Mouse (Mus musculus): ENCODE measurements around the gene Msh4. TPM values are rescaled to one million over a fixed set of nuclear protein-coding genes. Genes with fewer than 3 reads are reported as not detected.

The Msh4 gene
- 0.11 and 0.12 TPM in 2 replicates for polyA plus RNA-seq (2014; fragmentation: Nextera tagmentation; extraction: Ambion mirVana)

DNA sequence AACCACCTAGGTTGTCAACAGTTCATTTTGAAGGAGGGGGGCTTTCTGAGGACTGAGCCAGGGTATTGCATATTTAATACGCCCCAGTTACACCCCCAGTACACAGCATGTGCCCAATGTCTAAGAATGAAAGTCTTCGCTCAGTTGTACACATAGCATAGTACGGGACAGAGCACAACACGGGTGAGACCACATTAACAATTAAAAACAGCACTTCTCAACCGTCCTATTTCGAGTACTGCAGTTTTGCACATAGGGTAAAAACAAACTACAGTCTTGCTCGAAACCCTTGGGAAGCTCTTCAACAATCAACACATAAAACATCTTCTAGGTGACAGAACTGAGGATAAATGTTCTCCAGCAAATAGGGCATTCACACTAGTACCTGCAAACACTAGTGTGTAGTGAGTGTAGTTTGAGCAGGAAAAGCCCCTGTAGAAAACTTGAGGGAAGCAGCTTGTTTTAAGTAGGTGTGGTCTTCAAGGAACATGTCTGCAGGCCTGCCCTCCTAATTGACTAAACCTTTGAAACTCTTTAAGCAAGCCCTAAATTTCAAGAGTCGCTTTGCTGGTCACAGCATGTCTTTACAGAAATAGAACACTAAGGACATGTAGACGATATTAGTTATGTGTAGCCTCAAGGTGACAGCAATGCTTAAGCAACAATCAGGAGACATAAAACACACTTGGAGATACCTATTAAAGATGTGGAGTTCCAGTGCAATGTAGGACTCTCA lies at the start of gene Msh4:
Gene Msh4 (minus strand): TSS at position 3 of the 736 bp plus-strand sequence.
- H3K36me3 ChIP-seq (ENCODE audit: control insufficient read depth, insufficient read depth, low read length), result peaks cover 78% of the 10 kb centered on the region
- 0 out of 4 replicates have a peak within 1 kb of the TSS, but pooled peaks of 1 of the 2 experiments have one; percentile 11 for H3K27ac ChIP-seq (replicated peaks in 1 of 2; ENCODE audit: control insufficient read depth in 1 of 2, insufficient read depth in 1 of 2, low read depth in 2 of 2, low read length in 2 of 2)
- peaks cover 6 to 40% of the 10 kb centered on the region in 2 experiments for H3K4me1 ChIP-seq (ENCODE audit: control insufficient read depth in 2 of 2, insufficient read depth in 2 of 2, low read length in 2 of 2)
- H3K27me3 ChIP-seq (ENCODE audit: control insufficient read depth, insufficient read depth, low read length), result no peaks in the 10 kb centered on the region
- H3K9ac ChIP-seq (ENCODE audit: low read length), result no peak within 1 kb of the TSS
- H3K9me3 ChIP-seq (ENCODE audit: control insufficient read depth, low read length), result no peaks in the 10 kb centered on the region
- no peak within 1 kb of the TSS for H3K4me3 ChIP-seq (ENCODE audit: control insufficient read depth in 1 of 2, insufficient read depth in 1 of 2, low read depth in 1 of 2, low read length in 2 of 2)
- ATAC-seq (ENCODE audit: insufficient number of reproducible peaks, insufficient read depth, low FRiP score, low read depth), result no peak
- 74% methylated on average over 9 of the region's 9 CpGs for WGBS
- no peak within 1 kb of the TSS for H3K4me2 ChIP-seq (ENCODE audit: low read length)

DNA sequence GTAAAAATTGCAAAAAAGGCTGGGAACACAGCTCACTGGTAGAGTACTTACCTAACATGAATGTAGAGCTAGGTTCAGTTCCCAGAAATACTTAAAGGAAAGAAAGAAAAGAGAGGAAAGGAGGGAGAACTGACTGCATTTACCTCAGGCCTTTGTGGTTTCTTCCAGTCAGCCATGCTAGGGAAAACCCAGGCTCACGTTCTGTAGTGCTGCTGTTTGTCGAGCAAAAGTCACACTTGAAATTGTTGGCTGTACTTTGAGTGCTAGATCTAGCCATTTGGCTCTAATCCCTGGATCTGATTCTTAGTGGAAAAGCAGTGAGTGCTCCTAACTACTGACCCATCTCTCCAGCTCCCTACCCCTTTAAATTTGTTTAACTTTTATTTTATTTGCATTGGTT lies 42.2 kb upstream of the Msh4 start:
- 49% methylated on average over 2 of the region's 2 CpGs for WGBS

DNA sequence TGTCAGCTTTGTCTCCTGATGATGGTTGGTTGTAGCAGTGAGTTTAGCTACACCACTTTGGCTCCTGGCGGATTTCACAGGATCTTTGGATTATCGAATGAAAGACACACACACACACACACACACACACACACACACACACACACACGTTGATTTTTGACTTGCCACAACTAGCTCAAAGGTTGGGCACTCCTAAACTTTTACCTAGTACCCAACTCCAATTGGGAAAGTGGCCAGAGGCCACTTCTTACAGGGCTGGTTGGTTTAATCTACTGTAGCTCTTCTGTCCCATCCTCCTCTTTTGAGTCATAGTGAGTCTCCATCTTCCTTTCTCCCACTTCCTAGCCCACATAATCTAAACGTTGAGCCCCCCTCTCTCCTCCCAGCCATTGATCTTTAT lies 41.3 kb upstream of the Msh4 start:
- H3K27ac ChIP-seq (replicated peaks in 1 of 2; ENCODE audit: control insufficient read depth in 1 of 2, insufficient read depth in 1 of 2, low read depth in 2 of 2, low read length in 2 of 2), result no peak overlapping the region
- H3K4me1 ChIP-seq (ENCODE audit: control insufficient read depth in 2 of 2, insufficient read depth in 2 of 2, low read length in 2 of 2), result peaks cover 2 to 15% of the 10 kb centered on the region in 2 experiments; a peak in 3 of 4 replicates
- H3K27me3 ChIP-seq (ENCODE audit: control insufficient read depth, insufficient read depth, low read length), result no peaks in the 10 kb centered on the region
- H3K9ac ChIP-seq (ENCODE audit: low read length), result no peak overlapping the region
- no peak overlapping the region for H3K4me3 ChIP-seq (ENCODE audit: control insufficient read depth in 1 of 2, insufficient read depth in 1 of 2, low read depth in 1 of 2, low read length in 2 of 2)
- ATAC-seq (ENCODE audit: insufficient number of reproducible peaks, insufficient read depth, low FRiP score, low read depth), result no peak
- H3K4me2 ChIP-seq (ENCODE audit: low read length), result no peak overlapping the region
- WGBS, result 62% methylated on average over 4 of the region's 4 CpGs
- H3K36me3 ChIP-seq (ENCODE audit: control insufficient read depth, insufficient read depth, low read length), result no peaks in the 10 kb centered on the region
- 0 out of 2 replicates have a peak, but pooled peaks cover 5% of the 10 kb centered on the region for H3K9me3 ChIP-seq (ENCODE audit: control insufficient read depth, low read length)

More for the DNA sequence above, 42.2 kb upstream of the Msh4 start:
- Histone ChIP-seq H3K9ac (ENCODE audit: low read length) (no peak overlapping the region), H3K27ac (replicated peaks in 1 of 2; ENCODE audit: control insufficient read depth in 1 of 2, insufficient read depth in 1 of 2, low read depth in 2 of 2, low read length in 2 of 2) (no peak overlapping the region), H3K4me2 (ENCODE audit: low read length) (no peak overlapping the region), H3K36me3 (ENCODE audit: control insufficient read depth, insufficient read depth, low read length) (no peaks in the 10 kb centered on the region), H3K4me3 (ENCODE audit: control insufficient read depth in 1 of 2, insufficient read depth in 1 of 2, low read depth in 1 of 2, low read length in 2 of 2) (no peak overlapping the region), H3K4me1 (ENCODE audit: control insufficient read depth in 2 of 2, insufficient read depth in 2 of 2, low read length in 2 of 2) (peaks cover under 1 to 6% of the 10 kb centered on the region in 2 experiments; a peak in 2 of 4 replicates), H3K9me3 (ENCODE audit: control insufficient read depth, low read length) (0 out of 2 replicates have a peak, but pooled peaks cover 5% of the 10 kb centered on the region), H3K27me3 (ENCODE audit: control insufficient read depth, insufficient read depth, low read length) (no peaks in the 10 kb centered on the region)
- ATAC-seq (ENCODE audit: insufficient number of reproducible peaks, insufficient read depth, low FRiP score, low read depth), result no peak

DNA sequence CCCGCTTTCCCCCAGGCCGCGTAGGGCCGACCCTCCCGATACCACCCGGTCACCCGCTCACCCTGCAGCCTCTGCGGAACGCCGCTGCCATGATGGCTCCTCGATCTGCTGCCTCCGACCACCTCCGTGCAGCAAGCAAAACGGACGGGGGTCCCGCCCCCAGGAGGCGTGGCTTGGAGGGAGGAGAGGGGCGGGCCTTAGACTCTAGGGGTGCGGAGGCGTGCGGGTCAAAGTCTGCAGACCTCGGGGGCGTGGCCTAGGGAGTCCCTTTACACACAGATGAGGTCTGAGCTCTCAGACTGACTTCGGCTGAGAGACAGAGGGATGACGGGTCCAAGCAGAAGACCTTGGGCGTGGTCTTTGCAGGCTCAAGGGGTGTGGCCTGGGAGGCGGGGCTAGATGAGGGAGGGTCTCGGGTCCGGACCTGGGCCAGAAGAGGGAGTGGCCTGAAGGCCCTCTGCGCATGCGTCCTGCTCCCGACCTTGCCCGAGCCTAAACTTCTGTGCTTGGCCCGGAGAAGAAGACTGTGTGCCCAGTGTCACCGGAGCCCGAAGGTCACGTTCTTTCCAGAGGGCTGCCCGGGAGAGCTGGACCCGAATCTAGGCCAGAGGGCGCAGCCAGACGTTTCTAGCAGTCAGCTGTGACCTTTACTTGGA lies 38.5 kb upstream of the Msh4 start, which contains the start of gene Acadm:
Gene Acadm (minus strand): TSS at position 298 of the 656 bp plus-strand sequence.
- Histone ChIP-seq H3K4me1 (ENCODE audit: control insufficient read depth in 2 of 2, insufficient read depth in 2 of 2, low read length in 2 of 2) (peaks cover 4 to 26% of the 10 kb centered on the region in 2 experiments), H3K4me3 (ENCODE audit: control insufficient read depth in 1 of 2, insufficient read depth in 1 of 2, low read depth in 1 of 2, low read length in 2 of 2) (peak within 1 kb of the TSS; percentile 76 to 85), H3K27ac (replicated peaks in 1 of 2; ENCODE audit: control insufficient read depth in 1 of 2, insufficient read depth in 1 of 2, low read depth in 2 of 2, low read length in 2 of 2) (peak within 1 kb of the TSS; percentile 90 to 96), H3K4me2 (ENCODE audit: low read length) (peak within 1 kb of the TSS; percentile 78), H3K36me3 (ENCODE audit: control insufficient read depth, insufficient read depth, low read length) (peaks cover 24% of the 10 kb centered on the region), H3K9ac (ENCODE audit: low read length) (peak within 1 kb of the TSS; percentile 90), H3K9me3 (ENCODE audit: control insufficient read depth, low read length) (no peaks in the 10 kb centered on the region), H3K27me3 (ENCODE audit: control insufficient read depth, insufficient read depth, low read length) (no peaks in the 10 kb centered on the region)
- WGBS, result 0% methylated on average over 40 of the region's 41 CpGs
- peak; percentile 95 for ATAC-seq (ENCODE audit: insufficient number of reproducible peaks, insufficient read depth, low FRiP score, low read depth)

DNA sequence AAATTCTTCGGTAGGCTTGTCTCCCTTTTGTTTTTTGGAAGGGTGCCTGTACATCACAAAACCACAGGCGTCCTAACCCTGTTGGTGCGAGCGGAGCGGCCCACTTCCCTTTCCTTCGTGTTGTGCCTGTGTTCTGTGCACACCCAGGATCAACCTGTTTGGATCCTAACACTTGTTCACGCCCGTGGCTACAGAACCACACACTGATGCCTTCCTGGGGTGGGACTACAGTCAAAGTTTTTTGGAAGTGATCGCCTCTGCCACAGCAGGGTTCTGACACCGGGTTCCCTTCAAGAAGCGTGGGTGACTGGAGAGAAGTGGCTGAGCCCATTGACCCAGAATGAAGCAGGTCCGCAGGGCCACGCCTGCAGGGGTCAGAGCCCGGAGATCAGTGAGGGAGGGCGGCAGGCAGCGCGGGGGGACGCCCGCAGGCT lies 38.0 kb upstream of the Msh4 start:
- Histone ChIP-seq H3K27me3 (ENCODE audit: control insufficient read depth, insufficient read depth, low read length) (no peaks in the 10 kb centered on the region), H3K9ac (ENCODE audit: low read length) (peak overlapping the region; percentile 90), H3K4me2 (ENCODE audit: low read length) (peak overlapping the region; percentile 78), H3K4me3 (ENCODE audit: control insufficient read depth in 1 of 2, insufficient read depth in 1 of 2, low read depth in 1 of 2, low read length in 2 of 2) (peak overlapping the region; percentile 76 to 85), H3K27ac (replicated peaks in 1 of 2; ENCODE audit: control insufficient read depth in 1 of 2, insufficient read depth in 1 of 2, low read depth in 2 of 2, low read length in 2 of 2) (peak overlapping the region; percentile 90 to 96), H3K4me1 (ENCODE audit: control insufficient read depth in 2 of 2, insufficient read depth in 2 of 2, low read length in 2 of 2) (peaks cover 4 to 26% of the 10 kb centered on the region in 2 experiments), H3K9me3 (ENCODE audit: control insufficient read depth, low read length) (no peaks in the 10 kb centered on the region), H3K36me3 (ENCODE audit: control insufficient read depth, insufficient read depth, low read length) (peaks cover 30% of the 10 kb centered on the region)
- ATAC-seq (ENCODE audit: insufficient number of reproducible peaks, insufficient read depth, low FRiP score, low read depth), result peak; percentile 32
- 0% methylated on average over 19 of the region's 19 CpGs for WGBS

DNA sequence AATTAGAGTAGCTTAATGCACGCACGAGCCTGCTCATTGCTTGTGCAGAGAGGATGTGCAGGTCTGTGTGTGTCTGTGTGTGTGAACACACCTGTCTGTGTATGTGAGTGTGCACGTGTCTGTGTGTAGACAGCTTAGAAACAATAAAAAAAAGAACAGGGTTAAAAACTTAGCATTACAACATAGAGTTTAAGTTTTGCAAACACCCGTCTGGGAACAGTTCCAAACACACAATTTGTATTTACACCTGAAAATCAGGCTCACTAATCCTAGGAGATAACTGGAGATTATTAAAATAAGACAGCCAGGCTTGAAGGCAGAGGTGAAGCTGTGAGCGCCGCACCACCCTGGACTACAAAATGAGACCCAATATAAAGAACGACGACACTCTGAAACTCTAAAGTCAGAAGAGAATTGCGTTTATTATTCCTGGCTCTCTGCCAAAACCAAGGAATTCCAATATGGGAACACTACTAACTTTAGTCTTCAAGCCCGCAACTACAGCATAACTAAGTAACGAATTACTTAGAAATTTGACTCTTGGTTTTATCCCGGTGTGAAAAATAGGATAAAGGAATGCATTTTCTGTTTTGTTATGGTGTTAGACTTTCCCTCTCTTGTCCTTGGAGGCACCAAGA lies 37.2 kb upstream of the Msh4 start:
- Histone ChIP-seq H3K27me3 (ENCODE audit: control insufficient read depth, insufficient read depth, low read length) (no peaks in the 10 kb centered on the region), H3K9me3 (ENCODE audit: control insufficient read depth, low read length) (no peaks in the 10 kb centered on the region), H3K36me3 (ENCODE audit: control insufficient read depth, insufficient read depth, low read length) (peaks cover 38% of the 10 kb centered on the region), H3K4me1 (ENCODE audit: control insufficient read depth in 2 of 2, insufficient read depth in 2 of 2, low read length in 2 of 2) (peaks cover 4 to 26% of the 10 kb centered on the region in 2 experiments), H3K27ac (replicated peaks in 1 of 2; ENCODE audit: control insufficient read depth in 1 of 2, insufficient read depth in 1 of 2, low read depth in 2 of 2, low read length in 2 of 2) (peak overlapping the region; percentile 37 to 90; a peak in 3 of 4 replicates), H3K4me3 (ENCODE audit: control insufficient read depth in 1 of 2, insufficient read depth in 1 of 2, low read depth in 1 of 2, low read length in 2 of 2) (peak overlapping the region; percentile 34 to 76), H3K4me2 (ENCODE audit: low read length) (peak overlapping the region; percentile 78), H3K9ac (ENCODE audit: low read length) (peak overlapping the region; percentile 90)
- WGBS, result 27% methylated on average over 12 of the region's 12 CpGs
- ATAC-seq (ENCODE audit: insufficient number of reproducible peaks, insufficient read depth, low FRiP score, low read depth), result no peak

DNA sequence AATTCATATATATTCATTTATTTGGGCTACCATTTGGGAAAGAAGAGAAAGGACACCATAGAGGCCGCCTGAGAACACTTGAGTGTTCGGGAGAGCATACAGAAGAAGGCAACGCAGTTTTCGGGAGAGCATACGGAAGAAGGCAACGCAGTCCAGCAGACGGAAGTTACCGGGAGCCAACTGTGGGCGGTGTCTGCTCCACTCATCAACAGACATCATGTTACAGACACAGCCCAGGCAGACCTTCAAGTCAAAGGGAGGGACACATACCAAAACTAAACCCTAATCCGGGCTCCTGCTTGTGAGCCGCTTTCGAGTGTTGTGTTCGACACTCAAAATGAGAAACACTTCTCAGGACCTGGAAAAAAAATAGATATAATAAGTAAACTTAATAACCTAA lies 35.7 kb upstream of the Msh4 start:
- Histone ChIP-seq H3K4me2 (ENCODE audit: low read length) (no peak overlapping the region), H3K4me1 (ENCODE audit: control insufficient read depth in 2 of 2, insufficient read depth in 2 of 2, low read length in 2 of 2) (peaks cover 4 to 26% of the 10 kb centered on the region in 2 experiments), H3K4me3 (ENCODE audit: control insufficient read depth in 1 of 2, insufficient read depth in 1 of 2, low read depth in 1 of 2, low read length in 2 of 2) (no peak overlapping the region), H3K36me3 (ENCODE audit: control insufficient read depth, insufficient read depth, low read length) (peaks cover 53% of the 10 kb centered on the region), H3K27me3 (ENCODE audit: control insufficient read depth, insufficient read depth, low read length) (no peaks in the 10 kb centered on the region), H3K9me3 (ENCODE audit: control insufficient read depth, low read length) (no peaks in the 10 kb centered on the region), H3K9ac (ENCODE audit: low read length) (no peak overlapping the region), H3K27ac (replicated peaks in 1 of 2; ENCODE audit: control insufficient read depth in 1 of 2, insufficient read depth in 1 of 2, low read depth in 2 of 2, low read length in 2 of 2) (no peak overlapping the region)
- WGBS, result 79% methylated on average over 13 of the region's 13 CpGs
- no peak for ATAC-seq (ENCODE audit: insufficient number of reproducible peaks, insufficient read depth, low FRiP score, low read depth)
